Mouse (Mus musculus) hematopoietic stem cell, adult 5-6 weeks (primary cell): ENCODE data around the gene Il18. TPM values are rescaled to one million over a fixed set of nuclear protein-coding genes. Genes with fewer than 3 reads are reported as not detected.

ENCODE experiments used
- ATAC-seq, 2 experiments: fragments of 125-278 bp in 1 of 2; replicated peaks in 1 of 2; 2 replicates each; pipeline ENCODE4 v1.8.0; 2016 to 2017; ENCODE audit warnings: inconsistent platforms in 2 of 2, mild to moderate bottlenecking in 2 of 2, moderate number of reproducible peaks in 2 of 2, low read depth in 1 of 2, moderate TSS enrichment in 1 of 2; ENCODE audit not compliant: low FRiP score in 2 of 2, poor library complexity in 2 of 2, severe bottlenecking in 2 of 2, insufficient read depth in 1 of 2, low TSS enrichment in 1 of 2
- total RNA-seq: library from RNA; stranded (forward); fragments of 172-1452, 232-1000 nt; gene quantifications from 2 replicates; pipeline ENCODE4 v1.2.3, GENCODE M21; 2017

The Il18 gene
- 29.5 and 36.7 TPM in 2 replicates for total RNA-seq

DNA sequence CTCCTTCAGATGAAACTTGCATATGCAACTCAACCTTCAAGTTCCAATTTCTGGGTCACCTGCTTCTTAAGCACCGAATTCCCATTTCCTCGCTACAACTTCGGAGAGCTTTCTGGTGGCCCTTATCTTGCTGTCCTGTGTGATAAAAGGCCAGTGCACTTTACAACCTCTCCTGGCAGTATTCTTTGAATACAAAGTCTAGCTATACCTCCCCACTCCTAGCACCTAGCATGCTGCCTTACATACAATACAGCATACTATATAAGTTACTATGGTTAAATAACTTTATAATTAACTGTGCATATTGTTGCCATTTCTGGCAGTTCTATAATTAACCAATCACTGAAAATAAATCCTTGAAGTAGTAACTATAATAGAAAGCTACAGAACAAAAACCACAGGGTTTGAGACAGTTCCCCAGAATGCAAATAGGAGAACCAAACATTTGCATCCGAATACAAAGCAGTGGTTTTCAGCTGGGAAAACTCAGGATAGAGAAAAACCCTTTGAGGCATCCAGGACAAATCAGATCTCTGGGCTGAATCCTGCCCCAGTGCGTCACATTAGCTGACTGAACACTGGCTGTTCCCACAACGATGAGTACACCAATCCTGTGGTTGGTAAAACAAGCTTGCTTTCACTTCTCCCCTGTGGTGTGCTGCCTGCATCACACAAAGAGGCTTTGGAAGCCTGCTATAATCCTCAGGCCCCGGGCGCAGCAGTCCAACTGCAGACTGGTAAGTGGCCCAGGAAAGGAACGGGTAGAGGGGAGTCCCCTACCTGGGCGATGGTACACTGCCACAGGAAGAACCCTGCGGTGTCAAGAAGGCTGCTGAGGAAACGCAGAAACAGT lies at the start of gene Il18:
Il18 (plus strand) TSS at position 587 of the 853 bp plus-strand sequence.
- peak; percentile 75 to 97 for ATAC-seq

DNA sequence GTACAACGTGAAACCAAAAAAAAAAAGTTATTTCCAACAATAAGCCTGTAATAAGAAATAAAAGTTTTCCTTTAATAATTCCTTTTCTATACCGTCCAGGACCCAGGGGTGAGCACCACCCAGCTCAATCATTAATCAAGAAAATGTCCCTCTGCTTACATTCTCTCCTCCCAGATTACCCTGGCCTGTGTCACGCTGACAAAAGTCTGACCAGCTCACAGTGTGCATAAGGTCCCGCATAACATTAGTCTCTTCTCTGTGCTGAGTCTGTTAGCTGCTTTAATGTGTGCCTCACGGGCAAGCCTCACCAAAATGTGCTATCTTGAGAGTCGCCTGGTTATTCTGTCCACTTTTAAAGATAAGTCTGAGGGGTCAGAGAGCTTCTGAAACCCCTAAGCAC lies 49.2 kb upstream of the Il18 start:
- ATAC-seq: no peak

DNA sequence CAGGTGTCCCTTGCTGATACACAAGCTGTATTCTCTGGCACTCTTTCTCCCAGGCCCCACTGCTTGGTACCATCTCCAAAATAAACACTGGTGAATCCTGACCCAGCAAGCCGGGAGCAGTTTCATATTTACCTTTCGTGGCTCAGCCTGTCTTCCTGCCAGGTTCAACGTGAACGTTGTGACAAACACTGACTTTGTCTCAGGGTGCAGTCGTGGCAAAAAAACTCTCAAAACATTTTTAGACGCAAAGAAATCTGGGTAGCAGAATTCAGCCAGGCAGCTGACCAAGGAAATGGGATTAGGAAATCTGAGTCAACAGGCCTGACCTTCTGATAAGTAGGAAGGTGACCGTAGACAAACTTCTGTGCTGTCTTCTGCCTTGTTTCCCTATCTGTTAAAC lies 47.1 kb upstream of the Il18 start:
- no peak for ATAC-seq

DNA sequence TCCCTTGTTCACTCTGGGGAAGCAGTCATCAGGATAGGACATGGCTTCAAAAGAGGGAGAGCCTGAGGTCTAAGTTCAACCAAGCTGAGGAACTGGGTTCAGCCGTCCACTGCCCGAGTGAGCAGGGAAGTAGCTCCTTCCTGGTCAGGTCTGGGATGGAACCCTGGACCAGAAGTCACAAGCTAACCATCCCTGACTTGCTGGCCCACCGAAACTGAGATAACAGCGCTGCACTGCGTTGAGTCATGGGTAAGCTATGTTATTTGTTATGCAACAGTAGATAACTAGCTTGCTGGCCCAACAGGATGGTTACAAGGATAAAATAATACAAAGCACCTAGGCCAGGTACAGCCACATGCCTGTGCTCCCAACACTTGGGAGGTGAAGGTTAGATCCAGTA lies 39.2 kb upstream of the Il18 start:
- no peak for ATAC-seq

DNA sequence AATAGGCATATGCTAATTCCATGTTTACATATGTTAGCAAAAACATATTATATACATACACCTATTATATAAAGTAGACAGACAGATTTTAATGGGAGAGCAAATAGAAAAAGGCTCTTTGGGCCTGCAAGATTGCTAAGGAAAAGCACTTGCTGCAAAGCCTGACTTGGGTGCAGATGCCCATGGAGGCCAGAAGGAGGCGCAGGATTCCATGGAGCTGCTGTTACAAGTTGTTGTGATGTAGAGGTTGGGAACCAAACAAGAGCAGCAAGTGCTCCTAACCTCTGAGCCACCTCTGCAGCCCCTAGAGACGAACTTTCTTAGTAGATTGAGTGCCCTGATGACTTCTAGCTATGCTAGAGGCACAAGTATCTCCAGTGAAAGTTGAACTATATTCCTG lies 35.8 kb upstream of the Il18 start:
- peak in 1 of 2 experiments; percentile 45; a peak in 1 of 4 replicates for ATAC-seq

DNA sequence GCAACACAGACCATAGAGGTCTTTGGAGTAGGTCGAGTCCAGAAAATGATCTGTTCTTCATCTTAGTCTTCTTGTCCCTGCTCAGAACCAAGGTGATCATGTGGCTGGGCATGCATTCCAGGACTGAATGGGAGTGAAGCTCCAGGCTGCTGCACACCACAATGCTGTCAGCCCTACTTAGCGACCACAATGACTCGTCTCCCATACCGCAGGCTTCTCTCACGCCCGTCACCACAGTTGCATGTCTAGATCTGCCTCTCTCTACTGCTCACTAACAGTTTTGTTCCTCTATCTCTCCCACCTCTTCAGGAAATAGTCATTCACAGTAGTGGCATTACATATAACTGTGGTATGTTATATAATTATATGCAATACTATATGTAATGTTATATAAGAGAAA lies 33.9 kb upstream of the Il18 start:
- peak; percentile 78 to 81 for ATAC-seq

DNA sequence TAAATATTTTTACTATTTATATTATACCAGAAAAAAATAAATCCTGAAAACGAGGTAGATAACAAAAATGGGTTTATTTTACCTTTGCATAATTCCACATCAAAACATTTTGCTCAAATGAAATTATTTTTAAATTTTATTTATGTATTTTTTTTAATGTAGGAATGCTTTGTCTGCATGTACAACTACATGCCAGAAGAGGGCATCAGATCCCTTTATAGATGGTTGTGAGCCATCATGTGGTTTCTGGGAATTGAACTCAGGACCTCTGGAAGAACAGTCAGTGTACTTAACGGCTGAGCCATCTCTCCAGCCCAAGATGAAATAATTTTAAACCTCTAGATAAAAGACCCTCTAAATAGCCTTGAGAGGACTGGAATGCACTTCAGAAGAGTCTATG lies 33.1 kb upstream of the Il18 start:
- ATAC-seq: no peak

DNA sequence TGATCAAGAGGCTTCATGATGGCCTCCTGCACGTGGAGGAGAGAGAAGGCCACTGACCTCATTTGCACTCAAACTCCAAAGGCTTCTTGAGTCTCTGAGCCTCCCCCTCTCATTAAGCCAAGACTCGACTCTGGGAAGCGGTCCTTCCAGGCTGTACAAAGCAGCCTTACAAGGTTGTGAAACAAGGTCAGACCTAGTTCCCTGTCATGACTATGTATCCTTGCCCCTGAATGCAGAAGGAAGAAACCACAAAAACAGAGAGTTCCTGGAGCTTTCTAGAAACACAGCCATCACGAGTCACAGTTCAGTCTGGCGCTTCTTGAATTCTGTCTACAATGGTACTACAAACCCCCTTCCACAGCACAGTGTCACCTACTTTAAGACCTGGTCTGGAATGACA lies 32.1 kb upstream of the Il18 start:
- no peak for ATAC-seq

DNA sequence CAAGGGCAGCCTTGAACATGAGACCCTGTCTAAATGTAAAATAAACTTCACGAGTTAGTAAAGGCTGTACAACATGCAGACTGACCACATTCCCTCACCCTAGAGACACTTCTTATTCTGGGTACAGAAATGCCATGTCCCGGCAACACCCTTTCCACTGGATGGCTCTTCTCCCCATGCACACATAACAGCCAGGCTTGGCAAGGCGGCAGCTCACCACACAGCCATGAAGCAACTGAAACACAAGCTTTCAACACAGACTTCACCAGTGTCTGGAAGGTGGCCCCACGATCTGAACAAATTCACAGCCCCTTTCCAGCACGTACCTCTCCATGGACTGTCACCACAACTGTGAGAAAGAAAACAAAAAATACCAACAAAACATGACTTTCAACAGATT lies 29.7 kb upstream of the Il18 start:
- no peak for ATAC-seq

DNA sequence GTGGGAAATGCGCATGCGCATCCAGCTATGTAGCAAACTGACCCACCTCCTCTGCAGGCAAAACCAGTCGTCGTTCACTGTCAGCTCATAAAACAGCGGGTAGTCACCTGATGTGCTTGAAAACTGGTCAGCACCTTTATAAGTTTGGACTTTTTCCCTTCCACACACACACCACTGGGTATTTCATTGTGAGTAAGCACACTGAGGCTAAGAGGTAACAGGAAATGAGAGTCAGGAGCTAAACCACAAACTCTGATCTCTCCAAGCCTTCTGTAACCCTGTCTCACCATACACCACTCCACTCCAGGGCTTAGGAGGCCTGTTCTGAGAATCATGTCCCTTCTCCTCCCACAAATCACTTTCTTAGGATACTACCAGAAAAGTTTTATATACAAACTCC lies 29.0 kb upstream of the Il18 start:
- no peak for ATAC-seq

DNA sequence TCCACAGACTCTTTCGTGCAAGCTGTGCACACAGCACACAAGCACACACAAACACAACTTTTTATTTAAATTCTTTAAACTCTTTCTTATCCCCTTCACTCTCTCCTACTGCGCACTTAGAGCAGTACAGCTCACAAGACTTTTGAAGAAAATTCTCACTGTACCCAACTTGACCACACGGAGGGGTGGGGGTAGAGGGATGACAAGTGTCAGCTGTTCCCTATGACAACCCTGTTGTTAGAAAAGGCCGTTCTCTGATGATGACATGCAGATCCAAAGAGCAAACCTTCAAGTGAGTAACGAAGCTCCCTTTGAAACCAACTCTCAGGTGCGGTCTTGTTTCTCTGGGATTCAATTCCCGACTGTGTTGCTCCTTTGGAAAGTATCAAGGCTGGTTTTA lies 26.8 kb upstream of the Il18 start:
- peak; percentile 31 to 44; a peak in 3 of 4 replicates for ATAC-seq

DNA sequence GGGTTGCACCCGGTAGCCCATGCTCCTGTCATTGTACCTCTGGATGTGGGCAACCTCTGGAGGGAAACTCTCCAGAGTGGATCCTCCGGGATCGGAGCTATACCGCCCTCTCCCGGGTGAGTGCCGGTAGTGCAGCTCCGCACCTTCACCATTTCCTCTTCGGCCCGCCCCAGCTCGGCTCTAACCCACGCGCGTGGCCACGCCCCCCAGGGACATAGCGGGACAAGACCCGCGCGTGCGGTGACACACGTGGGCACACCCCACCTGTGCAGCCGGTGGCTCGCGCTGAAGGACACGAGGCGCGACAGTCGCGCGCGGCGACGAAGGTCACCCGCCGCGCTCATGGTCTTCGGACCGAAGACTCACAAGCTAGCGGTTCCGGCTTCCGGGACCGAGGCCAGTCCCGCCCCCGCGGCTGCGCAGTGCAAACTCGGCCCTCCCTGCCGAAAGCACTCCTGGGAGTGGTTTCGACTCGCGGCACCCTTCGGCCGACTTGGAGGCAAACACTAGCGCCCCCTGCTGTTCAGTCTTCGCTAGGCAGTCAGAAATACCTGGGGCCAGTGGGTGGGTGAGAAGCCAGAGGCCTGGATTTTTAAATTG lies 26.2 kb upstream of the Il18 start, which contains the start of gene Pts:
Pts (minus strand) TSS at position 432 of the 600 bp plus-strand sequence.
- ATAC-seq: peak; percentile 73 to 87

DNA sequence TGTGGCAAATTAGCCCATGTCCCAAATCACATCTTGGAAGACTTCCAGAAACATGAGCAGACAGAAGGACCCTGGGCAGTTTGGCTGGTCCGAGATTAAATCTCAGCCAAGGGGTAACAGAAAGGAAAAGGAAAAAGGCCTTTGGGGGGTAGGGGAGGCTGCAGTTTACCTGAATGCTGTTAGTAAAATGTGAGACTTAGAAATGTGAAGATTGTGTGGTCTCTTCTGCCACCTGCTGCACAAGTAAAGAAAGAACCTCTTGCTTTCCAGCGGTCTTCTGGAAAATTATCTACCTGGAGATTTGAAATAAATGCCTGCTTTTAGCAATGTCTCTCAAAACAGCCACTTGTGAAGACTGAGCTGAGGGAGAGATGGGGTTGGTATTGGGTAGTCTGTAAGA lies 23.7 kb upstream of the Il18 start:
- no peak for ATAC-seq

DNA sequence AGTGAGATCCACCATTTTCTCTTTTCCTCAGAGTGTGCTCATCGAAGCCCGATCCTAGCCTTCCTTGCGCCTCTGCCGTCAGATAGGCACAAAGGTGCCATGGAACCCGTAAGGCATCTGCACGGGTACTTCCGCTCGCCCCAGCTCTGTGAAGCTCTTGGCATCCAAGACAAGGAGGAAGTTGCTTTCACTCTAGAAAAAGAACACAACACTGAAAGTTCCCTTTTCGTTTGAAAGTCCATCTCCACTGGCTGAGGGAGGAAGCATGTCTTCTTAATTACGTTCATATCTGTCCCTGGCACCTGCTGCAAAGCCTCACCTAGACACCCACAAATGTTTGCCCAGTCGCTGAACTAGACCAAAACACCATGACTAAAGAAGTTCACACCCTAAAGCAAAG lies 21.3 kb upstream of the Il18 start:
- peak; percentile 68 to 73 for ATAC-seq

DNA sequence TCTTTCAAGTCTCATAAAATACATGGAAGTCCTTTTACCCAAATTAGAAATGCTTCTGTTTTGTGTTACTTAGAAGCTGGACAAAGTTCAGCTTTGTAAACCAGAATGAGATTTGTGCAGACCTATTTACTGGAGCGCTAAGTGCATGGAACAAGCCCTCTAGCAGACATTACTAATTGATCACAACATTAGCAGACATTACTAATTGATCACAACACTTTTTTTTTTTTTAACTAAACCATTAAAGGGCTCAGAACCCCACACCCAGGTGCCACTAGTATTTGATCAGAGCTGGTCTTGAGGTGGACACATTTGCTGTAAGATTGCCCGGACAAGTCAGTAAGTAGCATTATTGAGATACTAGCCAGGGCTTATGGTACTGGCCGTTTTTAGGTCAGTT lies 20.8 kb upstream of the Il18 start:
- peak in 1 of 2 experiments; percentile 44; a peak in 3 of 4 replicates for ATAC-seq

DNA sequence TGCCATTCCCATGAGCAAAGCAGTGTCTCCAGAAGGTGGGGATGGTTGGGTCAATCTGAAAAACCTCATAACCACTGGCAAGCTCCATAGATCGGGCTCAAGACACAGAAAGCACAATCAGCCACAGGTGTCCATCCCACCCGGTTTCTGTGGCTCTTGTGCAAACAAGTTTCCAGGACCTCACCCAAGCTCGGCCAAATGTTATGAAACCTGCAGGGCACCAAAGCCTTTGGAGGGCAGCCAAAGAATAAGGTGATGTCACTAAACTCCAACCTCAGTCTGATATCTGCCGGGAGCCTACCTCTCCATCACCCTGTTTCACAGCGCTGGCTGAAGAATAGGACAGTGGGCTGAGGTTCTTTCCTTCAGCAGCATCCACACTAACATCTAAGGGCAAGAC lies 18.7 kb upstream of the Il18 start:
- no peak for ATAC-seq

DNA sequence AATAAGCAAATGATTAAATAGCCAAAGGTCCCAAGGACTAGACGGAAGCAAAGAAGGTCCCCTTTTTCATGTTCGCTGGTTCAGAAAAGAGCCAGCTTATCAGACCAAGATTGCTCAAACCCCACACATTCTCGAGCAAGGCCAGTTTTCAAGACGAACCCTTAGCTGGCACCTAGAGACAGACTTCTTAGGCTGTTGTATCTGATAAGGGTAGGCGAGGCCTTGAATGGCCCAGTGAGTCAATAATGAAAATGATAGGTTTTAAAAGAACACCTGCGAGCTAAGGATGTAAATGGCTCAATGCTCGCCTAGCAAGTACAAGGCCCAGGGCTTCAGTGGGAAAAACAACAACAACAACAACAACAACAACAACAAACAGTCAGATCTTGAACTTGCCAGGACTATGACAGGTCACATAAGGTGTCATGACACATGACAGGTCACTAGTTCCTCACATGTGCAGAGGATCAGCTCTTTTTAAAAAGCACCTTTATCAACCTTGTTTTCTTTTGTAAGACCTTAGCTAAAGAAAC lies 18.0 kb upstream of the Il18 start:
- no peak for ATAC-seq

DNA sequence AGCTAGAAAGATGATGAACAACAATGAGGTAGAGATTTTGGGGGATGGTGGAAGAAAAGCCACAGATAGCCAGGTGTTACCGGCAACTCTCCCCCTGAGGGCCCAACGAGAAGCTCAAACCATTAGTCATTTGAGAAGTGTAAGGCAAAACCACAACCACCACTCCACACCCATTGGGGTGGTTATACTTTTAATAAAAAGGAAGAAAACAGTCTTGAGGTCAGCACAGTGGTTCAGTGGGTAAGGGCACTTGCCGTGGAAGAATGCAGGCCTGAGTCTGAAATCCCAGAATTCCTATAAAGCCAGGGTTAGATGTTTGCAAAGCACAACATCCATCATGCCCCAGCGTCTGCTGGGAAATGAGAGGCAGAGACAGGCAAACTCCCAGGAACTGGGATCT lies 17.3 kb upstream of the Il18 start:
- ATAC-seq: peak; percentile 49 to 63; a peak in 3 of 4 replicates
